10 mouse cellular contexts compared by ENCODE assay signal in genomic region chr10:37338073-37338912, GRCm38 (mm10).
DNase-seq lines count a peak whose midpoint lies in the region; ATAC-seq lines count a peak whose summit lies in the region.
"Had no signal": no experiment of that assay in that cellular context is flagged by ENCODE, and none has a peak within 500 bp of the region (broad histone marks: within the 10 kb centered on the region; RNA-seq: fewer than 3 reads in every experiment).

No protein-coding gene starts in this region.

- peak overlapping the region; percentile 54 for H3K27ac ChIP-seq in brown adipose tissue, adult 24 weeks (replicated peaks; ENCODE audit: low read depth, low read length)
- no peak overlapping the region for H3K27ac ChIP-seq in intestine, embryonic 16.5 days (ENCODE audit: low read length)
- H3K27ac ChIP-seq: forebrain, embryonic 10.5 days; limb, embryonic 12.5 days had no signal

- H3K4me3 ChIP-seq in brown adipose tissue, adult 24 weeks (ENCODE audit: insufficient read depth, low read depth, low read length), result no peak overlapping the region
- no peak overlapping the region for H3K4me3 ChIP-seq in intestine, embryonic 16.5 days (ENCODE audit: low read length)
- H3K4me3 ChIP-seq: forebrain, embryonic 10.5 days; limb, embryonic 12.5 days had no signal

- H3K4me1 ChIP-seq in brown adipose tissue, adult 24 weeks (ENCODE audit: control insufficient read depth, insufficient read depth, insufficient read length, low read length), result peaks cover 6% of the 10 kb centered on the region; the same call in 1 of the 2 replicates
- peaks cover 15% of the 10 kb centered on the region; the same call in 1 of the 2 replicates for H3K4me1 ChIP-seq in intestine, embryonic 16.5 days (ENCODE audit: control insufficient read depth, insufficient read depth, low read length)
- H3K4me1 ChIP-seq: limb, embryonic 12.5 days had no signal

- DNase-seq in layer of hippocampus, adult 9-11 months, result peak; percentile 65
- DNase-seq in layer of hippocampus, adult 18-20 months (ENCODE audit: low spot score in 2 of 2), result no peak
- DNase-seq in spleen, postnatal 4 days (ENCODE audit: low spot score in 2 of 2), result peak; percentile 30 to 63
- DNase-seq in adrenal gland, adult 18-20 months (ENCODE audit: low spot score in 2 of 2), result no peak
- DNase-seq in left cerebral cortex, adult 18-20 months (ENCODE audit: low spot score in 2 of 2), result no peak
- DNase-seq: midbrain, embryonic 14.5 days had no signal

- no peak overlapping the region for H3K9ac ChIP-seq in intestine, embryonic 16.5 days (ENCODE audit: low read depth, low read length)
- H3K9ac ChIP-seq: limb, embryonic 12.5 days had no signal

- WGBS in intestine, embryonic 16.5 days, result 48% methylated on average over 4 of the region's 4 CpGs

- ATAC-seq in intestine, embryonic 16.5 days, result peak; percentile 26; the same call in 1 of the 2 replicates

- H3K36me3 ChIP-seq in intestine, embryonic 16.5 days (ENCODE audit: control insufficient read depth, insufficient read depth, low read length), result no peaks in the 10 kb centered on the region
- H3K36me3 ChIP-seq: forebrain, embryonic 10.5 days; limb, embryonic 12.5 days had no signal

- no peaks in the 10 kb centered on the region for H3K9me3 ChIP-seq in intestine, embryonic 16.5 days (ENCODE audit: control insufficient read depth, low read length)
- H3K9me3 ChIP-seq: forebrain, embryonic 10.5 days; limb, embryonic 12.5 days had no signal

- H3K4me2 ChIP-seq in intestine, embryonic 16.5 days (ENCODE audit: low read depth, low read length), result no peak overlapping the region
- H3K4me2 ChIP-seq: limb, embryonic 12.5 days had no signal

- H3K27me3 ChIP-seq in intestine, embryonic 16.5 days (replicated peaks; ENCODE audit: control insufficient read depth, insufficient read depth, low read length), result no peaks in the 10 kb centered on the region
- H3K27me3 ChIP-seq: limb, embryonic 12.5 days had no signal

Comparison
In these comparisons a context has a peak if more than half of its experiments do, and no peak if none do; other contexts are left out.
1. DNase-seq: peak in layer of hippocampus, adult 9-11 months (single experiment) and spleen, postnatal 4 days (2 of 2); none in layer of hippocampus, adult 18-20 months (0 of 2), adrenal gland, adult 18-20 months (0 of 2) and left cerebral cortex, adult 18-20 months (0 of 2).